Mouse (Mus musculus) bone marrow macrophage, adult 2 months (primary cell): ENCODE data around the gene Baiap2. TPM values are rescaled to one million over a fixed set of nuclear protein-coding genes. Genes with fewer than 3 reads are reported as not detected.

Source experiments
- H3K27ac ChIP-seq: 2 replicates; pipeline ENCODE4 v1.5.1; 2012; ENCODE audit warnings: low read depth, low read length; ENCODE audit not compliant: insufficient read depth
- H3K4me1 ChIP-seq: 2 replicates; pipeline ENCODE4 v1.6.1; 2012; ENCODE audit warnings: low read length; ENCODE audit not compliant: control insufficient read depth, insufficient read depth
- H3K4me3 ChIP-seq: 2 replicates; pipeline ENCODE4 v1.5.1; 2012; ENCODE audit warnings: mild to moderate bottlenecking, low read length, moderate library complexity; ENCODE audit not compliant: insufficient read depth
- CTCF ChIP-seq: IDR thresholded peaks from 2 replicates; pipeline ENCODE4 v1.5.1; 2012; ENCODE audit warnings: low read depth, mild to moderate bottlenecking, low read length, moderate library complexity
- POLR2A ChIP-seq: IDR thresholded peaks from 2 replicates; pipeline ENCODE4 v1.6.1; 2012; ENCODE audit warnings: mild to moderate bottlenecking, low read depth, low read length, borderline replicate concordance
- polyA plus RNA-seq: library from polyadenylated mRNA; stranded (reverse); fragments of >200 nt; gene quantifications from 2 replicates; pipeline ENCODE4 v1.2.4, GENCODE M21; 2012; ENCODE audit not compliant: missing spikeins, insufficient read depth, insufficient read length

Baiap2 gene
- polyA plus RNA-seq, 1 experiment, result 41.8 TPM

- Histone ChIP-seq H3K4me3 (no peak overlapping the region), H3K27ac (no peak overlapping the region), H3K4me1 (peaks cover 3% of the 10 kb centered on the region)
- TF ChIP-seq CTCF, result no peak
Observed at GRCm38 (mm10) chr11:120008501-120008900, 65.9 kb downstream of the Baiap2 start.

DNA sequence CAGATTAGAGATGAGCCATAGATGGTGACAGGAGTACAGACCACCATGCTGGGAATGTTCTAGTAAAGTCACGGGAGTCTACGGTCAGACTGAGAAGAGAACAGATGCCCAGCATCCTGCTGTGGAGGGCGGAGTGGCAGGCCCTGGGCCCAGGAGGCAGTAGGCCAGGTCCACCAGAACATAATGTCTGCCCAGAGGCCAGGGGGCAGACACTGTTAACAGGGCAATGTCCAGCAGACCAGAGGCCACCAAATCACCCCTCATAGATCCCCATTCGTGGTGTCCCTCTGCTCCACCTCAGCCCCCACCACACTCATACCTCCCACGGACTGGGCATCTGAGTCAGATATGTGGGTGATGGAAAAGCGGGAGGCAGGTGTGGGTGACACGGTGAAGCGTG, 66.4 kb downstream of the Baiap2 start:
- Histone ChIP-seq H3K27ac (no peak overlapping the region), H3K4me3 (no peak overlapping the region), H3K4me1 (peaks cover 5% of the 10 kb centered on the region)
- TF ChIP-seq CTCF (no peak), POLR2A (no peak)

- Histone ChIP-seq H3K4me1 (peaks cover 5% of the 10 kb centered on the region), H3K4me3 (no peak overlapping the region), H3K27ac (no peak overlapping the region)
- TF ChIP-seq CTCF, result no peak
- no peak for TF ChIP-seq POLR2A
Observed at GRCm38 (mm10) chr11:120009937-120010336, 67.4 kb downstream of the Baiap2 start.

GRCm38 (mm10) chr11:120011114-120011760, 68.7 kb downstream of the Baiap2 start:
- Histone ChIP-seq H3K4me3 (no peak overlapping the region), H3K27ac (no peak overlapping the region), H3K4me1 (peaks cover 5% of the 10 kb centered on the region)
- TF ChIP-seq CTCF, result no peak
- no peak for TF ChIP-seq POLR2A

GRCm38 (mm10) chr11:120011761-120012560, 69.4 kb downstream of the Baiap2 start:
- Histone ChIP-seq H3K27ac (no peak overlapping the region), H3K4me1 (peaks cover 5% of the 10 kb centered on the region), H3K4me3 (no peak overlapping the region)
- TF ChIP-seq CTCF, result no peak
- no peak for TF ChIP-seq POLR2A

- Histone ChIP-seq H3K27ac (no peak overlapping the region), H3K4me3 (no peak overlapping the region), H3K4me1 (peaks cover 5% of the 10 kb centered on the region)
- TF ChIP-seq POLR2A (no peak), CTCF (no peak)
Observed at GRCm38 (mm10) chr11:120012702-120013101, 70.1 kb downstream of the Baiap2 start.

GRCm38 (mm10) chr11:120013174-120013711, 70.7 kb downstream of the Baiap2 start:
- Histone ChIP-seq H3K4me3 (peak overlapping the region; percentile 36), H3K4me1 (peaks cover 5% of the 10 kb centered on the region), H3K27ac (no peak overlapping the region)
- TF ChIP-seq POLR2A (no peak), CTCF (peak; percentile 30; the same call in 1 of the 2 replicates)

- Histone ChIP-seq H3K27ac (no peak overlapping the region), H3K4me1 (peaks cover 5% of the 10 kb centered on the region), H3K4me3 (no peak overlapping the region)
- TF ChIP-seq CTCF, result no peak
- no peak for TF ChIP-seq POLR2A
Observed at GRCm38 (mm10) chr11:120014758-120015157, 72.2 kb downstream of the Baiap2 start.

DNA sequence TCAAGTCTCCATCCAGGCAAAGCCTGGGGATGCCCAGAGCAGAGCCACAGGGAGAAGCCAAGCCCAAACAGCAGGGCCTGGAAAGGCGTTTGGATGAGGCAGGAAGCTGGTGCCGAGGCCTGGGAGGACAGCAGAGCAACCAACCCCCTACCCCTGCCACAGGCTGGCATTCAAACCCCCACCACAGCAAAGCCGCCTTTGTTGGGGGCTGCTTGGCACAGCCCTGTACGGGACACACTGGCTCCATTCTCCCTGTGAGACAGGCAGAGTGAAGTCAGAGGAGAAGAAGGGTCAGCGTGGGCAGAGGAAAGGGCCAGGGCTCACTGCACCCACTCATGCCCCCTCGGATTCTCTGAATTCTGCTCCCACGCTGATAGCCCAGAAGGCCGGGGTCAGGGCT, 74.4 kb downstream of the Baiap2 start:
- TF ChIP-seq POLR2A (no peak), CTCF (no peak)
- Histone ChIP-seq H3K4me3 (no peak overlapping the region), H3K27ac (no peak overlapping the region), H3K4me1 (peaks cover 5% of the 10 kb centered on the region)

DNA sequence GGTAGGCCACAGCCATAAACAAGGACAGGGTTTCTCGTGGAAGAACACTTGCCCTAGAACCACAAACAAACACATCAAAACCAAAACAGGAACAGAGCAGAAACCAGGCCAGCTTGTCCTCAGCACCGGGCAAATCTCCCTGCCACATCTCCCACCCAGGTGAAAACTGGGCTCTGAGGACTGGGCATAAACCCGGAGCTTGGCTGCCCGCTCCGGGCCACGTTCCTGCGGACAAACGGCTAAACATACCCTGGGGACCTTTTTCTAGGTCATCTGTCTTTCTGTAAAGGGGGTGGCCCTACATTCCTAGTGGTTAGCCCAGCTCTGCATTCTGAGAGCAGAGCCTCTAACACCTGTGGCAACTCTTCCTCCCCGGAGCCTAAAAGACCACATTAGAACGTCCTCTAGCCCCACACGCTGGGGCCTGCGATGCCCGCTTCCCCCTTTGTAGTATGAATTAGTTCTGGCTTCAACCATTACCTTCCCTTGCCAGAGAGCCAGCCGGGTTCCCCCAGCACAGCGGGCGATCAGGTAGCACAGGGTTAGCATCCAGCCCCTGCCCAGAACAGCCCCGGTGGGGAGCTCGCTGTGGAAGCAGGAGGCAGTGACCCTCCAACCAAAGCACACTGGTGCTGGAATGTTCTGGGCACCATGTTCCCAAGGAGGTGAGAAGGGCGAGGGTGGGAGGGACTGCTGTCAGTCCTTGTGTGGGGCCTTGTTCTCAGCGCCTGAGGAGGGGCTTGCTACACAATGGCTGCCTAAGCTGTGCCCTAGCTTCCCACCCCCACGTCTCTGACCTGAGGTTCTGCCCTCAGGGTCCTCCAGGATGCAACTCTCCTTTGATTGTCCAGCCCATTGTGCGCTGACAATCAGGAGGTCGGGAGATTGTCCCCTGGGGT, 77.2 kb downstream of the Baiap2 start:
- TF ChIP-seq POLR2A (no peak), CTCF (no peak)

More for the DNA sequence above, 77.2 kb downstream of the Baiap2 start:
- Histone ChIP-seq H3K4me3 (no peak overlapping the region), H3K27ac (no peak overlapping the region), H3K4me1 (no peaks in the 10 kb centered on the region)
